Mouse (Mus musculus) urinary bladder, postnatal 0 days (tissue): ENCODE measurements around the gene Ice2. TPM values are rescaled to one million over a fixed set of nuclear protein-coding genes. Genes with fewer than 3 reads are reported as not detected.

ENCODE experiments used
- microRNA-seq: library from miRNA; unstranded; fragments of <30 nt; microRNA quantifications from one replicate; pipeline ENCODE4, GENCODE M21; 2016
- polyA plus RNA-seq: library from polyadenylated mRNA; unstranded; fragments of >200 nt; fragmentation: Nextera tagmentation; extraction: Ambion mirVana; gene quantifications from 2 replicates; pipeline ENCODE4 v1.2.1, GENCODE M21; 2015

Ice2 gene
- polyA plus RNA-seq: 6.1 and 6.7 TPM in 2 replicates

DNA sequence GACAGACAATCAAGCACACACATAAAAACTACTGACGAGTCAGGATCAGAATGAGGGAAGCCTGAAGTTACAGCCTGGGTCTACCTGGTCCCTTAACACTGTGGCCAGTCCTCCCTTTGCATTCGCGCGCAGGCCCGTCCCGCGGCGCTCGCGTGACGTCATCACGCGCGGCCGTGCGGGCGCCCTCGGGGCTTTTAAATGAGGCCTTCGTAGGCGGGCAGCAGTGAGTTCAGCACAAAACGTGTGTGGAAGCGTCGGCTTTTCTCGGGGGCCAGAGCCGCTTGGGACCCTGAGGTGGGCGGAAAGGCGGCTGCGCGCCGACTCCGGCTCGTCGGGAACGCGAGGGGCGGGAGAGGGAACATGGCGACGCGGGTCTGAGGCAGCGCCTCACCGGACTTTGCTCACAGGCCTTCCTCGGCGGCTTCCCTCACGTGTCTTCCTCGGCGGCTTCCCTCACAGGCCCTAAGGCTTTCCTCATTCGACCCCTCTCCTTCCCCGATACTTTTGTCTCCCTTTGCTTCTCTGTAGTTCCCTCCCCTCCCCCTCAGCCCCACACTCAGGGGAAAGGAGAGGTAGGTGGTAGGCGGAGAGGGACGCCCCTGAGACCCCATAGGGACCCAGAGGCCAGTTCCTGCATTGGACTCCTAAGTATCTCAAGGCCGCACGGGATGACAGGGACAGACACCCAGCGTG, at the start of gene Ice2:
Gene Ice2, plus strand, starts transcription at position 147 of the 693 bp plus-strand sequence.

DNA sequence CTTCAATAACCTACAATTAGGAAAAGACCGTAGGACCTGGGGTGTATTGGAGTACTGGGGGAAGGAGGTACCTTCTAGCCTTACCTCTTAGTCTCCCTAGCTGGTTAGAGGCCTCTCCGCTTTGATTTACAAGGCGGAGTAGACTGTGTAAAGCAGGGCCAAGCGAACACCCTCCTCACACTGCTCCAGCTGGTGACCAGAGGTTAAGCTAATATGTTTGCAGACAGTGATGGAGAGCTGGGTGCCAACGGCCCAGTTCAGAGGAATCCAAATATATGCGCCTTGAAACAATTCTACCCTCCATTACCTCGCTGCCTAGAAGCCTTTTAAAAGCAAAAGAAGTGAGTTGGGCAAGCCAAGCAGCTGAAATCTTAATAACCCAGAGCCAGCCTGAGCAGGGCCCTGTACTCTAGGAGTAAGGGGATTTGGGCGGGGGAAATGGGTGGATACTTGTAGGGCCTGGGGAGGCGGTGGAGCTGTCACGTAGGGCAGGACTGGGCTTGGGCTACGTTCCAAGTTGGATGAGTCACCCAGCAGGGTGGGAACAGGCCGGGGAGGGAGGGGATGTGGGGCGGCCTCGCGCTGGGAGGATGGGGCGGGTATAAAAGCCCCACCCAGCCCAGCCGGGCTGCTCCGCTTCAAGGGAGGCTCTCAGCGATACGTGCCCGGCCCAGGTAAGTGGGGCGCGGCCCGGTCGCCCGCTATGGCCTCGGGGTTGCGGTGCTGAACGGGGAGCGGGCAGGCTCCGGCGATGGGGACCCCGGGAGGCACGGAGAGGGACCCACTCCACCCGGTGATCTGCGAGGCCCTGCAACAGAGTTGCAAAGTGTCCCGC, 55.6 kb downstream of the Ice2 start, which contains the start of gene Anxa2:
Gene Anxa2, plus strand, starts transcription at position 555 of the 835 bp plus-strand sequence.

Small RNA genes within 50 kb of the gene (microRNA-seq; reads per million reads assigned to microRNA genes)
- 6.5 reads per million, percentile 15 among the genes with 10 or more reads in this experiment for gene Mir3109

Other genes with a start within 250 kb of the Ice2 start
- gene Anxa2, start 55.7 kb downstream of the Ice2 start, polyA plus RNA-seq: 1,127 and 1,138 TPM in 2 replicates